Mouse (Mus musculus) cerebellum, postnatal 36 days (tissue): ENCODE measurements around the gene Olfr629.
"Not testable (repeated sequence)": the region's sequence is repeated elsewhere in the genome, so short reads cannot be mapped to it uniquely, and the experiment has no call there.

ENCODE experiments used
- DNase-seq, 2 experiments: peaks; one replicate each; pipeline ENCODE4 v3.0.0; 2021 to 2022; ENCODE audit warnings: mixed read lengths in 2 of 2

Olfr629 gene

DNA sequence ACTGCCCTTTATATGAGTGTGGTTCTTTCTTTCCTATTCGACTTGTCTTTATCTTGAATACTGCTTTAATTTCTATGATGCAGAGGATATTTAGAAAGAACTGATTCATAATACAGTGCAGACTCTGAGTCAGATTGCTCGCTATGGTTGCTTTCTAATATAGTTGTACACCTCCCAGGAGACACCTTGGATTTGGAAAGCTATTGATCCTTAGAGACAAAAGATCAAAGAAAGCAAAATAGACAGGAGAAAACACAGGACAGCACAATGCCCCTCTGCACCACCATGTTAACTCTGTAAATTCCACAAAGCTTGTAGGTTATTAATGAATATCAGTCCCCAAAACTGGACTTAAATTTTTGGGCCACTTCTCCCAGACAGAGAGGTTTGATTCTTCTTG lies at the start of gene Olfr629:
Gene Olfr629, minus strand, starts transcription at position 101 of the 400 bp plus-strand sequence.
- DNase-seq = no peak

DNA sequence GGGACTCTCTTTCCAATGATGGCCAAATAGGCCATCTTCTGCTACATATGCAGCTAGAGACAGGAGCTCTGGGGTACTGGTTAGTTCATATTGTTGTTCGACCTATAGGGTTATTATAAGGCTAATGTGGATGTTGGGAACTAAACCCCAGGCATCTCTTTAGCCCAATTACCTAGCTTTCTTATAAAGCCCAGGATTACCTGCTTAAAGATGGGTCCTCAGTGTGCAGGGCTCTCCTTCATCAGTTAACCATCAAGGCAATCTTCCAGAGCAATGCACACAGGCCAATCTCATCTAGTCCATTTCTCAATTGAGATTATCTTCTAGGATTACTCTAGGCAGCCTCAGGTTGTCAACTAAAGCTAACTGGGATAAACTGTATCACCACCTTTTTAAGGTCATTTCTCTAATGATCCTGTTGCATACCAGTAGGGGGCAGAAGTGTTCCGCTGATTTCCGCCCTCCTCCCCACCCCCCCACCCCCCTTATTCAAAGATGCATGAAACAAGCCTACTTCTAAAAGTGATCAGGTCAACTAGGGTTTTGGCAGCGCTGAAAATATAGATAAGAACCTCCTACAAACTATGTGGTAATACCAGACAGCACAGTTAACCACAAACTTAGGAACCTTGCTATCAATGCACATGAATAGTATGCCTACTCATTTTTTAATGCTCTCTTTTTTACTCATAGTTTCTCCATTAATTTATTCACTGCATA lies 48.1 kb upstream of the Olfr629 start:
- no peak for DNase-seq

DNA sequence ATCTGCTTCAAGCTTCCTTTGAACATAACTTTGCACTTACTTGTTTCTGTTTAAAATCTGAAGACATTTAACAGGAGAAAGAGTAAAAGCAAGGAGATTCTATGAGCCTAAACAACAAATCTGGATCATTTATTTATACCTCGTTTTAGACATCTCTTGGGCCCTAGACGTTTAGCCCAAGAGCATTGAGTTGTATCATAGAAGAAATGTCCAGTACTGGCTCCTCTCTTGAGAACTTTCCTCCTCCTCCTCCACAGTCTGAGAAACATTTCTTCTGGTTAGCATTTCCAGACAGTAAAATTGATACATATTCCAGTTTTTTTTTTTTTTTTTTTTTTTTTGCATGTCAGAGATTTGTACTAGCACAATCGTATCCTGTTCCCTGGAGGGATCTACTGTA lies 47.0 kb upstream of the Olfr629 start, which contains the start of gene Olfr67:
Gene Olfr67, minus strand, starts transcription at position 101 of the 400 bp plus-strand sequence.
- no peak for DNase-seq

DNA sequence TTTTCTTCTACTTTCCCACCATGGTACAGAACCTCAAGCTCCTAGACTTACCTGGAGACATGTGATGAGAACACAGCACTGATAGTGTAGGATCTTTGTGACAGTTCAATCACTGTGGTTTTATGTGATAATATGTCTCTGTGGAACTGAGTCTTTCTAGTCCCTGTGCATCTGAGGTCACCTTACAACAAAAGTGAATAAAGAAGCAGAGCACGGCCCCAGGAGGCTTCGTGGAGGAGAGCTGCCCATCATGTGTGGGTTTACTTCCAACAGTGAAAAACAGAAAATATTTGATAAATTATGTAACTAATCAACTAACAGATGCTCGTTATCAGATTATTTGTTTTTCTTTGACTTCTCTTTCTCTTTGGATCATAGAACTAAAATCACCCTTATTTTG lies 34.9 kb upstream of the Olfr629 start, which contains the start of gene Olfr68:
Gene Olfr68, minus strand, starts transcription at position 101 of the 400 bp plus-strand sequence.
- no peak for DNase-seq

- DNase-seq = not testable (repeated sequence)
Observed at GRCm38 (mm10) chr7:103777652-103778051, 32.9 kb upstream of the Olfr629 start.

GRCm38 (mm10) chr7:103771494-103771893 lies 26.8 kb upstream of the Olfr629 start, which contains the start of gene Olfr69:
Gene Olfr69 (minus strand): TSS chr7:103771594.
- no peak for DNase-seq

GRCm38 (mm10) chr7:103767687-103768086 lies 22.9 kb upstream of the Olfr629 start:
- DNase-seq = not testable (repeated sequence)

GRCm38 (mm10) chr7:103762212-103762611 lies 17.5 kb upstream of the Olfr629 start:
- not testable (repeated sequence) for DNase-seq

GRCm38 (mm10) chr7:103757233-103757632 lies 12.5 kb upstream of the Olfr629 start, which contains the start of gene Olfr630:
Gene Olfr630 (minus strand): TSS chr7:103757333.
- no peak for DNase-seq

DNA sequence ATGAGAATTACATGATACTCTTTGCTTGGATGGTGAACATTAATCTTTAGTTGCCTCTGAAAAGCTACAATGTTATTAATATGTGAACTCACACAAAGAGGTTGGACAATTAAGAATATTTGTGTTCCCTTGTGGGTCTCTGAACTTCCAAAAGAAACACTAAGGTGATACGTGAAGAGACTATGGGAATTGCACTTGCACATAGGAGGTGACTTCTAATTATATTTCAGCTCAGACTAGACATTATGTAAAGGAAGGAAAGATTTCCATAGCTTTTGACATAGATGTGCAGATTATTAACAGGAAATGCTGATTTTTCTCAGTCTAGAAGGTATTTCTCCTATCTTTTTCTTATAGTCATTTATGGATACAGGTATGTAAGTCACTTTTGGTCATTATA lies 14.7 kb downstream of the Olfr629 start, which contains the start of gene Olfr628:
Gene Olfr628, plus strand, starts transcription at position 301 of the 400 bp plus-strand sequence.
- no peak for DNase-seq

DNA sequence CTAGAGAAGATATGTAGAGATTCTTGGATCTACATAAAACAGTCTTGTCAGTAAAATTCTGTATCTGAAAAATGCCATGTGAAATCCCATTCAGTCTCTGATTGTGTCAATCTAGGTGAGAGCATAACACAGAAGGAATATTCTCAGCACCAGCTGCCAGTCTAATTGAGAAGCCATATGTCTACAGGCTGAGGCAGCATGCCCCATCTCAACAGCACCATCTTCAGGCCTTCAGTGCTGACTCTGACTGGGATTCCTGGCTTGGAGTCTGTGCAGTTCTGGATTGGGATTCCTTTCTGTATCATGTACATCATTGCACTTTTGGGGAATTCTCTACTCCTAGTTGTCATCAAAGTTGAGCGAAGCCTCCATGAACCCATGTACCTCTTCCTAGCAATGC lies 28.3 kb downstream of the Olfr629 start:
- DNase-seq = not testable (repeated sequence)

DNA sequence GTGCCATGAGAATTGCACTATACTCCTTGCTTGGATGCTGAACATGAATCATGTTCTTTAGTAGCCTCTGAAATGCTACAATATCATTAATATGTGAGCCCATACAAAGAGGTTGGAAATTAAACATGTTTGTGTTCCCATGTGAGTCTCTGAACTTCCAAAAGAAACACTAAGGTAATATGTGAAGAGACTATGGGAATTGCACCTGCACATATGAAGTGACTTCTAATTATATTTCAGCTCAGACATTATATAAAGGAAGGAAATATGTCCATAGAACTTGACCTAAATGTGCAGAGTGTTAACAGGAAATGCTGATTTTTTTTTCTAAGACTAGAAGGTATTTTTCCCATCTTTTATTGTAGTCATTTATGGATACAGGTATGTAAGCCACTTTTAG lies 30.4 kb downstream of the Olfr629 start, which contains the start of gene Olfr243:
Gene Olfr243, plus strand, starts transcription at position 301 of the 400 bp plus-strand sequence.
- DNase-seq = no peak

GRCm38 (mm10) chr7:103712024-103712423 lies 32.7 kb downstream of the Olfr629 start:
- DNase-seq = no peak

DNA sequence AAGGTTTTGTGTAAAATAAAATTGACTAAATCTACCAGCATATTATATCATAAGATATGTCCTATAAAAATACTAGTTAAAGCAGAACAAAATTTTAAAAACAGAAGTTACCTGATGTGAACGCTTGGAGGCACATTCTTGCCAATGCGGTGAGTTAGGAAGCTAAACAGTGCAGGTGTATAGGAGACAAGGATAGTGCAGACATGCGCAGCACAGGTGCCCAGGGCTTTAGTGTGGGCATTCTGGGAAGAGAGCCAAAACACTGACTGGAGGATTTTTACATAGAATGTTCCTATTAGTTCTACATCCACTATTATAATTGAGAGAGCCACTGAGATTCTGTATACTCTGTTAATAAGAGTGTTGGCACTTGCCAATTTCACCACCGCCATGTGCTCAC lies 45.3 kb downstream of the Olfr629 start:
- DNase-seq = no peak
